Mouse (Mus musculus) mouse trophoblast stem cell (cell line): ENCODE measurements around the gene Dusp12.

ENCODE experiments used
- in situ Hi-C, 2 experiments: fragments of 300-500 bp; cut with MseI, MboI; formaldehyde crosslinking; loops; 2 replicates in 1 of 2; 3 replicates in 1 of 2; pipeline ENCODE4 v1.15.1; 2025

Dusp12 gene

GRCm38 (mm10) chr1:170863033-170863432 is 22.3 kb downstream of the Dusp12 start:
- in situ Hi-C loops: no loop called here

- in situ Hi-C loops: no loop called here
These were observed 23.0 kb downstream of the Dusp12 start for GRCm38 (mm10) chr1:170862435-170862717.

- in situ Hi-C loops: no loop called here
These were observed 23.5 kb downstream of the Dusp12 start for GRCm38 (mm10) chr1:170861671-170862434.

- in situ Hi-C loops: no loop called here
These were observed 26.5 kb downstream of the Dusp12 start for GRCm38 (mm10) chr1:170858872-170859271.

- in situ Hi-C loops: no loop called here
These were observed 28.0 kb downstream of the Dusp12 start for GRCm38 (mm10) chr1:170857369-170857768.

GRCm38 (mm10) chr1:170855056-170855760 is 30.1 kb downstream of the Dusp12 start:
- in situ Hi-C loops: no loop called here

- in situ Hi-C loops: no loop called here
These were observed 31.7 kb downstream of the Dusp12 start for GRCm38 (mm10) chr1:170853604-170854003.

GRCm38 (mm10) chr1:170850637-170851624 is 34.4 kb downstream of the Dusp12 start:
- in situ Hi-C loops: no loop called here

GRCm38 (mm10) chr1:170850007-170850406 is 35.3 kb downstream of the Dusp12 start:
- in situ Hi-C loops: no loop called here

- in situ Hi-C loops: no loop called here
These were observed 39.7 kb downstream of the Dusp12 start for GRCm38 (mm10) chr1:170845448-170846307.

- in situ Hi-C loops: no loop called here
These were observed 41.0 kb downstream of the Dusp12 start for GRCm38 (mm10) chr1:170844380-170844779.

- in situ Hi-C loops: loop anchor here (5.0 to 10.0 kb wide), 2 partner anchors 205 to 207 kb away; no protein-coding TSS in a partner anchor
These were observed 45.7 kb downstream of the Dusp12 start for GRCm38 (mm10) chr1:170839685-170840084.

- in situ Hi-C loops: loop anchor here (5.0 to 10.0 kb wide), 2 partner anchors 200 to 202 kb away; no protein-coding TSS in a partner anchor
These were observed 50.6 kb downstream of the Dusp12 start for GRCm38 (mm10) chr1:170834756-170835155.

GRCm38 (mm10) chr1:170829781-170830180 is 55.6 kb downstream of the Dusp12 start:
- in situ Hi-C loops: loop anchor here in 1 of 2 experiments (10.0 kb wide), 1 partner anchor 195 kb away; no protein-coding TSS in a partner anchor

- in situ Hi-C loops: no loop called here
These were observed 56.0 kb downstream of the Dusp12 start for GRCm38 (mm10) chr1:170829344-170829743.
